8 mouse cellular contexts compared by ENCODE assay signal in the genomic region with DNA sequence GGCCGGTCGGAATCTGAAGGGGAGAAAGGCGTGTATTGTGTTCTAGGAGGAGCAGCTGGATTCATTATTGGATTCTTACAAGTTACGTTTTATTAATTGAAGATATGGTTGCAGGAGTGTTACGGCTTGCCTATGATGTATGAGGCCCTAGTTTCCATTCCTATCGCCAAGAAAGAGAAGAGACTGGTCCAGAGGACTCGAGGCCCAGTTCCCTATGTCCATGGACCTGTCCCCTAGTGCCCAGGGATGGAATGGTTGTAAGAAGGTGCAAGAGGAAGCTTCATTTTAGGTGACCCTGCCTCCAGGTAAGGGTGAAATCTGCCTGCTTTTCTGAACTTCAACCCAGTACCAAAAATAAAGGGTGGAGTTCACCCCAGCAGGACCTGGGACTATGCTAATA. TPM values are rescaled to one million over a fixed set of nuclear protein-coding genes. Genes with fewer than 3 reads are reported as not detected.
DNase-seq lines count a peak whose midpoint lies in the region; ATAC-seq lines count a peak whose summit lies in the region.

No protein-coding gene starts in this region.

- peak overlapping the region; percentile 100 for H3K9ac ChIP-seq in heart, embryonic 13.5 days
- H3K9ac ChIP-seq in heart, embryonic 16.5 days (ENCODE audit: low read length), result peak overlapping the region; percentile 100
- peak overlapping the region; percentile 98 for H3K9ac ChIP-seq in midbrain, embryonic 11.5 days (ENCODE audit: low read length)

- H3K27ac ChIP-seq in heart, embryonic 13.5 days (replicated peaks), result peak overlapping the region; percentile 98
- H3K27ac ChIP-seq in heart, embryonic 16.5 days (ENCODE audit: low read length), result peak overlapping the region; percentile 99
- peak overlapping the region; percentile 95 for H3K27ac ChIP-seq in midbrain, embryonic 11.5 days (ENCODE audit: low read depth, low read length)

- H3K27me3 ChIP-seq in heart, embryonic 13.5 days (replicated peaks), result no peaks in the 10 kb centered on the region
- no peaks in the 10 kb centered on the region for H3K27me3 ChIP-seq in heart, embryonic 16.5 days (ENCODE audit: control insufficient read depth, insufficient read depth, low read length)
- no peaks in the 10 kb centered on the region for H3K27me3 ChIP-seq in midbrain, embryonic 11.5 days (ENCODE audit: control insufficient read depth, insufficient read depth, low read length)

- H3K4me2 ChIP-seq in heart, embryonic 13.5 days, result peak overlapping the region; percentile 90
- H3K4me2 ChIP-seq in heart, embryonic 16.5 days (ENCODE audit: low read depth, low read length), result peak overlapping the region; percentile 92
- peak overlapping the region; percentile 86 for H3K4me2 ChIP-seq in midbrain, embryonic 11.5 days

- peaks cover 34% of the 10 kb centered on the region for H3K4me1 ChIP-seq in heart, embryonic 13.5 days
- peaks cover 29% of the 10 kb centered on the region for H3K4me1 ChIP-seq in heart, embryonic 16.5 days (ENCODE audit: control insufficient read depth, insufficient read depth, low read length)
- H3K4me1 ChIP-seq in midbrain, embryonic 11.5 days (ENCODE audit: control insufficient read depth, insufficient read depth, low read length), result peaks cover 22% of the 10 kb centered on the region

- ATAC-seq in heart, embryonic 13.5 days (ENCODE audit: extremely low read depth, insufficient number of reproducible peaks, low FRiP score, low TSS enrichment), result no peak
- no peak for ATAC-seq in heart, embryonic 16.5 days (replicated peaks; ENCODE audit: extremely low read depth, insufficient read depth, low FRiP score)
- no peak for ATAC-seq in midbrain, embryonic 11.5 days (ENCODE audit: low FRiP score)
- ATAC-seq in inflammation-experienced regulatory T-cells, adult 6 months, result no peak

- DNase-seq in heart, postnatal 4 days, result no peak
- DNase-seq in NIH3T3 (ENCODE audit: low read depth), result peak; percentile 45
- DNase-seq in midbrain, embryonic 11.5 days (ENCODE audit: low spot score, missing footprints), result no peak
- DNase-seq in adrenal gland, postnatal 10 days, result no peak
- DNase-seq in right cerebral cortex, postnatal 4 days, result no peak

- H3K9me3 ChIP-seq in heart, embryonic 13.5 days, result no peaks in the 10 kb centered on the region
- H3K9me3 ChIP-seq in heart, embryonic 16.5 days (replicated peaks; ENCODE audit: control insufficient read depth, low read length), result no peaks in the 10 kb centered on the region
- no peaks in the 10 kb centered on the region for H3K9me3 ChIP-seq in midbrain, embryonic 11.5 days (ENCODE audit: control insufficient read depth, low read length)

- 3% methylated on average over 7 of the region's 7 CpGs for WGBS in heart, embryonic 13.5 days
- WGBS in heart, embryonic 16.5 days, result 5% methylated on average over 7 of the region's 7 CpGs
- 3% methylated on average over 7 of the region's 7 CpGs for WGBS in midbrain, embryonic 11.5 days

- H3K36me3 ChIP-seq in heart, embryonic 13.5 days, result peaks cover 26% of the 10 kb centered on the region
- H3K36me3 ChIP-seq in heart, embryonic 16.5 days (ENCODE audit: control insufficient read depth, insufficient read depth), result peaks cover 16% of the 10 kb centered on the region
- H3K36me3 ChIP-seq in midbrain, embryonic 11.5 days (ENCODE audit: control insufficient read depth, insufficient read depth, low read length), result no peaks in the 10 kb centered on the region

- H3K4me3 ChIP-seq in heart, embryonic 13.5 days, result peak overlapping the region; percentile 100
- H3K4me3 ChIP-seq in heart, embryonic 16.5 days (ENCODE audit: low read length), result peak overlapping the region; percentile 98
- H3K4me3 ChIP-seq in midbrain, embryonic 11.5 days (ENCODE audit: low read depth, low read length), result peak overlapping the region; percentile 95

RNA-seq across cellular contexts. Expression of a gene that starts 1.2 kb away (rescaled TPM):
- polyA plus RNA-seq in heart, embryonic 13.5 days (2015; fragmentation: Nextera tagmentation; extraction: Ambion mirVana), result 435 and 450 TPM in 2 replicates
- 100 to 1,000 TPM; 247 to 254 TPM for total RNA-seq in heart, postnatal 4 days (2021)
- polyA plus RNA-seq in heart, embryonic 16.5 days (2015; fragmentation: Nextera tagmentation; extraction: Ambion mirVana), result 460 and 463 TPM in 2 replicates
- polyA plus RNA-seq in midbrain, embryonic 11.5 days (2014; fragmentation: Nextera tagmentation; extraction: Ambion mirVana), result 419 and 422 TPM in 2 replicates
- total RNA-seq in adrenal gland, postnatal 10 days (2021), result 100 to 1,000 TPM; 218 to 322 TPM
- 100 to 1,000 TPM; 136 to 174 (median 140) TPM for polyA plus RNA-seq in inflammation-experienced regulatory T-cells, adult 6 months (2017; shearing (Covaris generic))

RNA-seq across cellular contexts. Expression of a gene that starts 1.6 kb away (rescaled TPM):
- 28.2 and 34.3 TPM in 2 replicates for polyA plus RNA-seq in heart, embryonic 13.5 days (2015; fragmentation: Nextera tagmentation; extraction: Ambion mirVana)
- 10 to 100 TPM; 19.4 to 20.6 TPM for total RNA-seq in heart, postnatal 4 days (2021)
- polyA plus RNA-seq in heart, embryonic 16.5 days (2015; fragmentation: Nextera tagmentation; extraction: Ambion mirVana), result 30.5 and 33.0 TPM in 2 replicates
- 20.4 and 21.3 TPM in 2 replicates for polyA plus RNA-seq in midbrain, embryonic 11.5 days (2014; fragmentation: Nextera tagmentation; extraction: Ambion mirVana)
- 10 to 100 TPM; 18.5 to 24.5 TPM for total RNA-seq in adrenal gland, postnatal 10 days (2021)
- 1 to 10 TPM; 3.3 to 4.6 (median 4.6) TPM for polyA plus RNA-seq in inflammation-experienced regulatory T-cells, adult 6 months (2017; shearing (Covaris generic))

RNA-seq across cellular contexts. Expression of a gene that starts 35.2 kb away (rescaled TPM):
- 21.0 TPM in 2 replicates for polyA plus RNA-seq in heart, embryonic 13.5 days (2015; fragmentation: Nextera tagmentation; extraction: Ambion mirVana)
- 10 to 100 TPM; 20.3 to 22.1 TPM for total RNA-seq in heart, postnatal 4 days (2021)
- polyA plus RNA-seq in heart, embryonic 16.5 days (2015; fragmentation: Nextera tagmentation; extraction: Ambion mirVana), result 16.4 and 19.1 TPM in 2 replicates
- polyA plus RNA-seq in midbrain, embryonic 11.5 days (2014; fragmentation: Nextera tagmentation; extraction: Ambion mirVana), result 19.4 and 23.1 TPM in 2 replicates
- 10 to 100 TPM; 28.0 to 32.8 TPM for total RNA-seq in adrenal gland, postnatal 10 days (2021)
- under 1 TPM; 0.58 to 0.94 (median 0.91) TPM for polyA plus RNA-seq in inflammation-experienced regulatory T-cells, adult 6 months (2017; shearing (Covaris generic))

RNA-seq across cellular contexts. Expression of a gene that starts 42.4 kb away (rescaled TPM):
- polyA plus RNA-seq in heart, embryonic 13.5 days (2015; fragmentation: Nextera tagmentation; extraction: Ambion mirVana), result 0.59 and 0.70 TPM in 2 replicates
- 1 to 10 TPM in 1 of 2 experiments, under 1 TPM in 1; 0.41 to 1.0 TPM for total RNA-seq in heart, postnatal 4 days (2021)
- 0.62 and 1.4 TPM in 2 replicates for polyA plus RNA-seq in heart, embryonic 16.5 days (2015; fragmentation: Nextera tagmentation; extraction: Ambion mirVana)
- polyA plus RNA-seq in midbrain, embryonic 11.5 days (2014; fragmentation: Nextera tagmentation; extraction: Ambion mirVana), result 0.19 and 0.37 TPM in 2 replicates
- under 1 TPM; 0.33 to 0.97 TPM for total RNA-seq in adrenal gland, postnatal 10 days (2021)
- polyA plus RNA-seq in inflammation-experienced regulatory T-cells, adult 6 months (2017; shearing (Covaris generic)), result not detected

RNA-seq across cellular contexts. Expression of a gene that starts 51.8 kb away (rescaled TPM):
- polyA plus RNA-seq in heart, embryonic 13.5 days (2015; fragmentation: Nextera tagmentation; extraction: Ambion mirVana), result 8.6 and 9.3 TPM in 2 replicates
- 1 to 10 TPM; 4.4 to 4.7 TPM for total RNA-seq in heart, postnatal 4 days (2021)
- polyA plus RNA-seq in heart, embryonic 16.5 days (2015; fragmentation: Nextera tagmentation; extraction: Ambion mirVana), result 8.0 and 10.6 TPM in 2 replicates
- polyA plus RNA-seq in midbrain, embryonic 11.5 days (2014; fragmentation: Nextera tagmentation; extraction: Ambion mirVana), result 12.3 and 13.7 TPM in 2 replicates
- total RNA-seq in adrenal gland, postnatal 10 days (2021), result 1 to 10 TPM; 8.7 to 9.4 TPM
- under 1 TPM in 1 of 3 experiments, not detected in 2; 0.83 TPM for polyA plus RNA-seq in inflammation-experienced regulatory T-cells, adult 6 months (2017; shearing (Covaris generic))
